Mouse (Mus musculus): Measurements from ENCODE around the gene Scn8a. TPM values are rescaled to one million over a fixed set of nuclear protein-coding genes. Genes with fewer than 3 reads are reported as not detected.

The Scn8a gene
- polyA plus RNA-seq, 1 experiment from 2014 or later: 11.6 TPM

- no peaks in the 10 kb centered on the region for H3K36me3 ChIP-seq (ENCODE audit: control insufficient read depth, insufficient read depth, low read length)
- peak overlapping the region; percentile 37 for H3K4me2 ChIP-seq
- peak; percentile 95 for DNase-seq (ENCODE audit: low spot score, missing footprints)
- peak; percentile 60 for ATAC-seq (ENCODE audit: low FRiP score)
- H3K9ac ChIP-seq (ENCODE audit: low read length): peak overlapping the region; percentile 26
- no peak overlapping the region for H3K4me3 ChIP-seq (ENCODE audit: low read depth, low read length)
- no peaks in the 10 kb centered on the region for H3K9me3 ChIP-seq (ENCODE audit: control insufficient read depth, low read length)
- peak overlapping the region; percentile 79 for H3K27ac ChIP-seq (ENCODE audit: low read depth, low read length)
- 13% methylated on average over 14 of the region's 14 CpGs for WGBS
- peaks cover 3% of the 10 kb centered on the region; the same call in 1 of the 2 replicates for H3K27me3 ChIP-seq (ENCODE audit: control insufficient read depth, insufficient read depth, low read length)
- peaks cover 22% of the 10 kb centered on the region for H3K4me1 ChIP-seq (ENCODE audit: control insufficient read depth, insufficient read depth, low read length)
Measured at GRCm38 (mm10) chr15:101092121-101092828, 222.6 kb downstream of the Scn8a start.

DNA sequence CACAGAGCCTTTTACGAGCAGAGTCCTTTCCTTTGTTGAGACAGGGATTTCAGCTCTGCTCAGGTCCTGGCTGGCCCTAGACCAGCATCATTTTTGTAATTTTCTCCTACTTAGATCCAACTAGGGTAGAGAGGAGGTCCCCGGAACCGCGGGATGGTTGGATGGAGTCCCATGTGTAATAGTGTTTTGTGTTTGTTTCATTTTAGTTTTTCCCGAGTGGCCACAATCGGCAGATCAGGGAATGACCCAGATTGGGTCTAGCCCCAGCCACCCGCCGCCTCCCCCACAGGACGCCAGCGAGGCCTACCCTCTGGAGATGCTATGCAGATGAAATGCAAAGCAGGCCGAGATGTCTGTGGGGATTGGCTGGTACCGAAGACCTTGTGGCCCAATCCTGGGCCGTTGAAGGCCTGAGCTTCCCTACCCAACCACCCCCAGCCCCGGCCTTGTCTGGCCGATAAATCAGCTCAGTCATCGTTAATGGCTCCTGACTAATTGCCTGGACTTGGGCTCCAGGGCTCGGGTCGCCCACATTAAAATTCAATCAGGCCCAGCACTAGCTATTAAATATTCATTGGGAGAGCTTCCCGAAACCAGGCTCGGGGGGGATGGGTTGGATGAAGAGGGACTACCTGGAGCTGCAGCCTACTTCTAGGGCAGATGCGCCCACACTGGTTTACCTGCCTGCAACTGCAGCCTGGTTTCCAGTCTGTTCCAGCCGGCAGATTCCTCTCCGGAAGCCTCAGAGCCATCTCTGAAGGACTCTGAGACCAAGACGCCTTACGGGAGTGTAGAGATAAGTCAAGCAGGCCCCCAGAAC, 223.4 kb downstream of the Scn8a start:
- ATAC-seq (ENCODE audit: low FRiP score): peak; percentile 94
- Histone ChIP-seq H3K4me2 (peak overlapping the region; percentile 37), H3K4me1 (ENCODE audit: control insufficient read depth, insufficient read depth, low read length) (peaks cover 26% of the 10 kb centered on the region), H3K4me3 (ENCODE audit: low read depth, low read length) (0 out of 2 replicates have a peak overlapping the region, but pooled peaks have one; percentile 1), H3K27me3 (ENCODE audit: control insufficient read depth, insufficient read depth, low read length) (peaks cover 3% of the 10 kb centered on the region; the same call in 1 of the 2 replicates), H3K36me3 (ENCODE audit: control insufficient read depth, insufficient read depth, low read length) (no peaks in the 10 kb centered on the region), H3K27ac (ENCODE audit: low read depth, low read length) (peak overlapping the region; percentile 79), H3K9ac (ENCODE audit: low read length) (peak overlapping the region; percentile 26), H3K9me3 (ENCODE audit: control insufficient read depth, low read length) (no peaks in the 10 kb centered on the region)
- DNase-seq (ENCODE audit: low spot score, missing footprints): peak; percentile 95
- WGBS: 8% methylated on average over 25 of the region's 25 CpGs

GRCm38 (mm10) chr15:101093988-101094387, 224.3 kb downstream of the Scn8a start:
- WGBS: 36% methylated on average over 6 of the region's 6 CpGs
- no peak overlapping the region for H3K4me2 ChIP-seq
- ATAC-seq (ENCODE audit: low FRiP score) (no peak), DNase-seq (ENCODE audit: low spot score, missing footprints) (peak; percentile 84)
- H3K4me1 ChIP-seq (ENCODE audit: control insufficient read depth, insufficient read depth, low read length): peaks cover 31% of the 10 kb centered on the region
- no peaks in the 10 kb centered on the region for H3K36me3 ChIP-seq (ENCODE audit: control insufficient read depth, insufficient read depth, low read length)
- no peak overlapping the region for H3K4me3 ChIP-seq (ENCODE audit: low read depth, low read length)
- no peak overlapping the region for H3K27ac ChIP-seq (ENCODE audit: low read depth, low read length)
- no peak overlapping the region for H3K9ac ChIP-seq (ENCODE audit: low read length)
- H3K9me3 ChIP-seq (ENCODE audit: control insufficient read depth, low read length): no peaks in the 10 kb centered on the region
- H3K27me3 ChIP-seq (ENCODE audit: control insufficient read depth, insufficient read depth, low read length): peaks cover 3% of the 10 kb centered on the region; the same call in 1 of the 2 replicates

- H3K36me3 ChIP-seq (ENCODE audit: control insufficient read depth, insufficient read depth, low read length): no peaks in the 10 kb centered on the region
- peaks cover 3% of the 10 kb centered on the region; the same call in 1 of the 2 replicates for H3K27me3 ChIP-seq (ENCODE audit: control insufficient read depth, insufficient read depth, low read length)
- H3K27ac ChIP-seq (ENCODE audit: low read depth, low read length): no peak overlapping the region
- ATAC-seq (ENCODE audit: low FRiP score): no peak
- no peaks in the 10 kb centered on the region for H3K9me3 ChIP-seq (ENCODE audit: control insufficient read depth, low read length)
- H3K4me3 ChIP-seq (ENCODE audit: low read depth, low read length): no peak overlapping the region
- H3K4me1 ChIP-seq (ENCODE audit: control insufficient read depth, insufficient read depth, low read length): peaks cover 31% of the 10 kb centered on the region
- no peak overlapping the region for H3K4me2 ChIP-seq
- H3K9ac ChIP-seq (ENCODE audit: low read length): no peak overlapping the region
- no peak for DNase-seq (ENCODE audit: low spot score, missing footprints)
- WGBS: 57% methylated on average over 9 of the region's 9 CpGs
Measured at GRCm38 (mm10) chr15:101094979-101095378, 225.3 kb downstream of the Scn8a start.

- Histone ChIP-seq H3K4me3 (ENCODE audit: low read depth, low read length) (no peak overlapping the region), H3K4me2 (no peak overlapping the region), H3K27me3 (ENCODE audit: control insufficient read depth, insufficient read depth, low read length) (peaks cover 3% of the 10 kb centered on the region; the same call in 1 of the 2 replicates), H3K27ac (ENCODE audit: low read depth, low read length) (no peak overlapping the region), H3K4me1 (ENCODE audit: control insufficient read depth, insufficient read depth, low read length) (peaks cover 31% of the 10 kb centered on the region), H3K36me3 (ENCODE audit: control insufficient read depth, insufficient read depth, low read length) (no peaks in the 10 kb centered on the region), H3K9ac (ENCODE audit: low read length) (no peak overlapping the region), H3K9me3 (ENCODE audit: control insufficient read depth, low read length) (no peaks in the 10 kb centered on the region)
- DNase-seq (ENCODE audit: low spot score, missing footprints): no peak
- ATAC-seq (ENCODE audit: low FRiP score): no peak
- WGBS: 37% methylated on average over 3 of the region's 3 CpGs
Measured at GRCm38 (mm10) chr15:101095392-101095791, 225.7 kb downstream of the Scn8a start.

Other genes with a start within 250 kb of the Scn8a start
- gene Smagp, start 232.9 kb upstream of the Scn8a start, polyA plus RNA-seq (2014; fragmentation: Nextera tagmentation; extraction: Ambion mirVana): 3.8 and 3.9 TPM in 2 replicates
- gene Bin2, start 200.3 kb upstream of the Scn8a start, polyA plus RNA-seq (2014; fragmentation: Nextera tagmentation; extraction: Ambion mirVana): 3.4 TPM in 2 replicates
- gene Cela1, start 181.9 kb upstream of the Scn8a start, polyA plus RNA-seq (2014; fragmentation: Nextera tagmentation; extraction: Ambion mirVana): 1.1 and 1.4 TPM in 2 replicates
- gene Galnt6, start 140.5 kb upstream of the Scn8a start, polyA plus RNA-seq (2014; fragmentation: Nextera tagmentation; extraction: Ambion mirVana): 0.04 TPM in 1 of 2 replicates, not detected in the other
- 7.1 and 9.2 TPM in 2 replicates for gene Slc4a8, start 108.1 kb upstream of the Scn8a start, polyA plus RNA-seq (2014; fragmentation: Nextera tagmentation; extraction: Ambion mirVana)
- gene Gm47841, start 177.5 kb downstream of the Scn8a start, polyA plus RNA-seq (2014; fragmentation: Nextera tagmentation; extraction: Ambion mirVana): not detected in 2 replicates
- gene Fignl2, start 208.7 kb downstream of the Scn8a start, polyA plus RNA-seq (2014; fragmentation: Nextera tagmentation; extraction: Ambion mirVana): 1.0 and 1.4 TPM in 2 replicates
- gene Ankrd33, start 245.9 kb downstream of the Scn8a start, polyA plus RNA-seq (2014; fragmentation: Nextera tagmentation; extraction: Ambion mirVana): not detected in 2 replicates